Mouse (Mus musculus) cortical plate, adult 2 months (tissue): Measurements from ENCODE around the gene Dusp28.

Experiments used
- CTCF ChIP-seq: fragments of 200-500 bp; IDR thresholded peaks from 2 replicates; pipeline ENCODE4 v1.5.1; 2011; ENCODE audit warnings: mild to moderate bottlenecking, control low read depth, low read length; ENCODE audit not compliant: insufficient read depth; ENCODE audit errors: extremely low read depth
- POLR2A ChIP-seq: fragments of 200-500 bp; IDR thresholded peaks from 2 replicates; pipeline ENCODE4 v1.6.1; 2011; ENCODE audit warnings: mild to moderate bottlenecking, low read length, control low read depth; ENCODE audit not compliant: insufficient read depth; ENCODE audit errors: extremely low read depth

- TF ChIP-seq POLR2A (no peak), CTCF (no peak)
Observed at GRCm38 (mm10) chr1:92892791-92893190, 14.0 kb upstream of the Dusp28 start.
